Mouse (Mus musculus) intestine, postnatal 0 days (tissue): Measurements from ENCODE around the gene Dnajc22. TPM values are rescaled to one million over a fixed set of nuclear protein-coding genes. Genes with fewer than 3 reads are reported as not detected.
"Not testable (repeated sequence)": the region's sequence is repeated elsewhere in the genome, so short reads cannot be mapped to it uniquely, and the experiment has no call there.

Experiments
- ATAC-seq: fragments of 200-750 bp; cut with Nextera tagmentation; 2 replicates; pipeline ENCODE4 v1.8.0; 2017; ENCODE audit warnings: mild to moderate bottlenecking, moderate TSS enrichment, moderate library complexity
- H3K27ac ChIP-seq: fragments of 300-500 bp; sonication (generic); 2 replicates; pipeline ENCODE4 v1.5.1; 2014; ENCODE audit warnings: mild to moderate bottlenecking, low read depth, low read length, moderate library complexity
- H3K27me3 ChIP-seq: fragments of 300-500 bp; sonication (generic); replicated peaks from 2 replicates; pipeline ENCODE4 v1.6.1; 2014; ENCODE audit warnings: low read length, mixed read lengths; ENCODE audit not compliant: control insufficient read depth, insufficient read depth
- H3K36me3 ChIP-seq: fragments of 300-500 bp; sonication (generic); 2 replicates; pipeline ENCODE4 v1.6.1; 2014; ENCODE audit warnings: mild to moderate bottlenecking, moderate library complexity; ENCODE audit not compliant: control insufficient read depth, insufficient read depth
- H3K4me1 ChIP-seq: fragments of 300-500 bp; sonication (generic); replicated peaks from 2 replicates; pipeline ENCODE4 v1.6.1; 2014; ENCODE audit warnings: antibody characterized with exemption, low read length, mixed read lengths; ENCODE audit not compliant: control insufficient read depth, insufficient read depth
- H3K4me2 ChIP-seq: fragments of 300-500 bp; sonication (generic); replicated peaks from 2 replicates; pipeline ENCODE4 v1.6.1; 2014; ENCODE audit warnings: low read depth, mild to moderate bottlenecking, moderate library complexity
- H3K4me3 ChIP-seq: fragments of 300-500 bp; sonication (generic); 2 replicates; pipeline ENCODE4 v1.5.1; 2014; ENCODE audit warnings: low read depth, low read length
- H3K9ac ChIP-seq: fragments of 300-500 bp; sonication (generic); 2 replicates; pipeline ENCODE4 v1.6.1; 2014; ENCODE audit warnings: mild to moderate bottlenecking, low read depth, low read length
- H3K9me3 ChIP-seq: fragments of 300-500 bp; sonication (generic); 2 replicates; pipeline ENCODE4 v1.6.1; 2016; ENCODE audit warnings: mixed run types; ENCODE audit not compliant: control insufficient read depth
- CTCF ChIP-seq: sonication (generic); IDR thresholded peaks from 2 replicates; pipeline ENCODE4 v1.5.1; 2016; ENCODE audit warnings: low read depth, mild to moderate bottlenecking, control low read depth, antibody characterized with exemption, moderate library complexity
- WGBS: fragments of 180-500 bp; shearing (Covaris S2); extraction: QIAGEN DNeasy Blood & Tissue Kit; methylation state at CpG from one replicate; pipeline ENCODE4 v1.1.7; 2014; 5-methylcytosine and 5-hydroxymethylcytosine counted together
- polyA plus RNA-seq: library from polyadenylated mRNA; unstranded; fragments of >200 nt; fragmentation: Nextera tagmentation; extraction: Ambion mirVana; gene quantifications from 2 replicates; pipeline ENCODE4 v1.2.1, GENCODE M21; 2015

Gene Dnajc22
- polyA plus RNA-seq, 1 experiment from 2014 or later: 55.7 TPM

- 0 out of 2 replicates have a peak, but pooled peaks have one; percentile 1 for TF ChIP-seq CTCF
- Histone ChIP-seq H3K27me3 (peaks cover 55% of the 10 kb centered on the region), H3K4me3 (peak overlapping the region; percentile 37), H3K4me1 (no peaks in the 10 kb centered on the region; the same call in 1 of the 2 replicates), H3K4me2 (peak overlapping the region; percentile 66), H3K9me3 (no peaks in the 10 kb centered on the region), H3K27ac (no peak overlapping the region), H3K36me3 (no peaks in the 10 kb centered on the region), H3K9ac (0 out of 2 replicates have a peak overlapping the region, but pooled peaks have one; percentile 34)
- peak; percentile 7; the same call in 1 of the 2 replicates for ATAC-seq
- under 1% methylated on average over 37 of the region's 37 CpGs for WGBS
Observed at GRCm38 (mm10) chr15:99055511-99055961, 37.4 kb upstream of the Dnajc22 start.

GRCm38 (mm10) chr15:99056332-99056731 is 36.6 kb upstream of the Dnajc22 start:
- H3K27ac ChIP-seq: no peak overlapping the region
- ATAC-seq: peak; percentile 16; the same call in 1 of the 2 replicates
- H3K9ac ChIP-seq: no peak overlapping the region
- H3K4me3 ChIP-seq: peak overlapping the region; percentile 37
- WGBS: 6% methylated on average over 14 of the region's 14 CpGs
- H3K4me2 ChIP-seq: peak overlapping the region; percentile 66; the same call in 1 of the 2 replicates
- H3K36me3 ChIP-seq: no peaks in the 10 kb centered on the region
- H3K4me1 ChIP-seq: no peaks in the 10 kb centered on the region; the same call in 1 of the 2 replicates
- TF ChIP-seq CTCF: peak; percentile 77
- H3K27me3 ChIP-seq: peaks cover 59% of the 10 kb centered on the region
- no peaks in the 10 kb centered on the region for H3K9me3 ChIP-seq

GRCm38 (mm10) chr15:99065557-99066165 is 27.3 kb upstream of the Dnajc22 start:
- 70% methylated on average over 12 of the region's 12 CpGs for WGBS
- Histone ChIP-seq H3K27me3 (peaks cover 3% of the 10 kb centered on the region; the same call in 1 of the 2 replicates), H3K4me1 (no peaks in the 10 kb centered on the region), H3K36me3 (no peaks in the 10 kb centered on the region), H3K4me3 (no peak overlapping the region), H3K4me2 (no peak overlapping the region), H3K9ac (no peak overlapping the region), H3K9me3 (no peaks in the 10 kb centered on the region), H3K27ac (no peak overlapping the region)
- no peak for TF ChIP-seq CTCF
- ATAC-seq: no peak

- peak; percentile 45 for TF ChIP-seq CTCF
- WGBS: 81% methylated on average over 1 of the region's 1 CpGs
- Histone ChIP-seq H3K4me1 (peaks cover 5% of the 10 kb centered on the region; the same call in 1 of the 2 replicates), H3K27me3 (no peaks in the 10 kb centered on the region), H3K36me3 (0 out of 2 replicates have a peak, but pooled peaks cover 6% of the 10 kb centered on the region), H3K9ac (no peak overlapping the region), H3K4me3 (no peak overlapping the region), H3K27ac (no peak overlapping the region), H3K4me2 (no peak overlapping the region), H3K9me3 (no peaks in the 10 kb centered on the region)
- no peak for ATAC-seq
Observed at GRCm38 (mm10) chr15:99071988-99072387, 21.0 kb upstream of the Dnajc22 start.

- Histone ChIP-seq H3K4me2 (peak within 1 kb of the TSS; percentile 86), H3K9me3 (no peaks in the 10 kb centered on the region), H3K9ac (peak within 1 kb of the TSS; percentile 57), H3K27ac (peak within 1 kb of the TSS; percentile 60), H3K36me3 (peaks cover 17% of the 10 kb centered on the region; the same call in 1 of the 2 replicates), H3K4me1 (peaks cover 5% of the 10 kb centered on the region), H3K27me3 (no peaks in the 10 kb centered on the region), H3K4me3 (peak within 1 kb of the TSS; percentile 62)
- TF ChIP-seq CTCF: no peak
- ATAC-seq: peak; percentile 28
- 21% methylated on average over 9 of the region's 9 CpGs for WGBS
Observed at GRCm38 (mm10) chr15:99074019-99074599, 18.9 kb upstream of the Dnajc22 start, which contains the start of gene Troap. TSS of gene Troap (plus strand) at chr15:99074575.

- Histone ChIP-seq H3K36me3 (peaks cover 17% of the 10 kb centered on the region; the same call in 1 of the 2 replicates), H3K4me3 (peak overlapping the region; percentile 62), H3K9ac (peak overlapping the region; percentile 57), H3K9me3 (no peaks in the 10 kb centered on the region), H3K27me3 (no peaks in the 10 kb centered on the region), H3K4me2 (peak overlapping the region; percentile 86), H3K4me1 (peaks cover 5% of the 10 kb centered on the region), H3K27ac (peak overlapping the region; percentile 60)
- under 1% methylated on average over 44 of the region's 44 CpGs for WGBS
- TF ChIP-seq CTCF: no peak
- ATAC-seq: peak; percentile 93
Observed at GRCm38 (mm10) chr15:99074600-99075333, 18.2 kb upstream of the Dnajc22 start.

- Histone ChIP-seq H3K36me3 (peaks cover 27% of the 10 kb centered on the region; the same call in 1 of the 2 replicates), H3K4me2 (peak overlapping the region; percentile 86)
- not testable (repeated sequence) for H3K27me3 ChIP-seq, H3K9me3 ChIP-seq, H3K4me1 ChIP-seq, H3K9ac ChIP-seq, ATAC-seq, H3K4me3 ChIP-seq, H3K27ac ChIP-seq
- WGBS: 97% methylated on average over 3 of the region's 3 CpGs
Observed at GRCm38 (mm10) chr15:99076011-99076410, 17.0 kb upstream of the Dnajc22 start.
